Mouse (Mus musculus) embryonic fibroblast, embryonic 13.5 days (primary cell): ENCODE results near the gene Evi2b.

Experiments used
- CTCF ChIP-seq: IDR thresholded peaks from 2 replicates; pipeline ENCODE4 v1.5.1; 2011; ENCODE audit warnings: mild to moderate bottlenecking, control low read depth, low read length, moderate library complexity, borderline replicate concordance; ENCODE audit not compliant: insufficient read depth
- POLR2A ChIP-seq: IDR thresholded peaks from 2 replicates; pipeline ENCODE4 v1.6.1; 2011; ENCODE audit warnings: low read depth, mild to moderate bottlenecking, control low read depth, low read length, moderate library complexity

DNA sequence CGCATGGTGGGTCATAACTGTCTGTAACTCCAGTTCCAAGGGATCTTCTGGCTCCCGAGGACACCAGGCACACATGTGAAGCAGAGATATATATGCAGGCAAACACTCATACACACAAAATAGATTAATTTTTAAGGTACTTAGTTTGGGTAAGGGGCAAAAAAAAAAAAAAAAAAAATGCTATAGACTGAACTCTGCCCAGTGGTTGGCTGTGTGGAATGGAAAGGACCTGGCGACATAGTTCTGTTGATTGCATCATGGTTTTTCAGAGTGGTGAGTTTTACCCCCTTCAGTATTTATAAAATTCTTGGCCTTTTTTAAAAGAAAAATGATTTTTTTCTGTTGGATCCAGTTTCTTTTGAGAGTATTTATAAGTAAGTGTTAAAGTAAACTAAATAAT lies 12.7 kb upstream of the Evi2b start:
- TF ChIP-seq CTCF (no peak), POLR2A (no peak)
